Mouse (Mus musculus) spleen, adult 2 months (tissue): ENCODE measurements at regions not wholly inside any gene's neighbourhood (a gene's known extent, or its start where the extent isn't known, plus 50 kb on each side); places are given as distances from the start of the nearest gene placed in this dataset.

Experiments used
- CTCF ChIP-seq: fragments of 200-500 bp; IDR thresholded peaks from 2 replicates; pipeline ENCODE4 v1.5.1; 2011; ENCODE audit warnings: mild to moderate bottlenecking, inconsistent platforms; ENCODE audit not compliant: insufficient read depth, insufficient read length, insufficient replicate concordance; ENCODE audit errors: extremely low read depth
- POLR2A ChIP-seq: fragments of 200-500 bp; IDR thresholded peaks from 2 replicates; pipeline ENCODE4 v1.6.1; 2011; ENCODE audit warnings: low read depth, low read length, inconsistent platforms

- TF ChIP-seq CTCF = no peak
- no peak for TF ChIP-seq POLR2A
Observed at GRCm38 (mm10) chr5:64431624-64432023, 275.5 kb downstream of the Tbc1d1 start.
